Mouse (Mus musculus): ENCODE measurements around the gene Lrpprc. TPM values are rescaled to one million over a fixed set of nuclear protein-coding genes. Genes with fewer than 3 reads are reported as not detected.

Gene Lrpprc
- polyA plus RNA-seq, 1 experiment from 2014 or later: 51.4 TPM

- no peak for ATAC-seq (ENCODE audit: insufficient number of reproducible peaks, insufficient read depth, low FRiP score, low read depth)
- 87% methylated on average over 3 of the region's 3 CpGs for WGBS
- no peak overlapping the region for H3K9ac ChIP-seq (replicated peaks; ENCODE audit: low read depth, low read length)
- peaks cover 5% of the 10 kb centered on the region; the same call in 1 of the 2 replicates for H3K4me1 ChIP-seq (ENCODE audit: control insufficient read depth, insufficient read depth, low read length)
- H3K27ac ChIP-seq (ENCODE audit: low read length): no peak overlapping the region
- no peak overlapping the region for H3K4me3 ChIP-seq (ENCODE audit: low read depth, low read length)
- H3K4me2 ChIP-seq (replicated peaks; ENCODE audit: low read depth, low read length): no peak overlapping the region
- no peaks in the 10 kb centered on the region for H3K9me3 ChIP-seq (ENCODE audit: control insufficient read depth, low read depth, low read length)
- H3K36me3 ChIP-seq (ENCODE audit: control insufficient read depth, insufficient read depth, low read length): no peaks in the 10 kb centered on the region
- no peaks in the 10 kb centered on the region for H3K27me3 ChIP-seq (ENCODE audit: control insufficient read depth, insufficient read depth, low read length)
Observed at GRCm38 (mm10) chr17:84667848-84668247, 122.7 kb downstream of the Lrpprc start.

GRCm38 (mm10) chr17:84665691-84666090 is 124.9 kb downstream of the Lrpprc start:
- no peaks in the 10 kb centered on the region for H3K27me3 ChIP-seq (ENCODE audit: control insufficient read depth, insufficient read depth, low read length)
- 28% methylated on average over 9 of the region's 9 CpGs for WGBS
- no peak overlapping the region for H3K4me3 ChIP-seq (ENCODE audit: low read depth, low read length)
- no peak for ATAC-seq (ENCODE audit: insufficient number of reproducible peaks, insufficient read depth, low FRiP score, low read depth)
- peaks cover 5% of the 10 kb centered on the region; the same call in 1 of the 2 replicates for H3K4me1 ChIP-seq (ENCODE audit: control insufficient read depth, insufficient read depth, low read length)
- H3K4me2 ChIP-seq (replicated peaks; ENCODE audit: low read depth, low read length): no peak overlapping the region
- no peak overlapping the region for H3K27ac ChIP-seq (ENCODE audit: low read length)
- H3K9ac ChIP-seq (replicated peaks; ENCODE audit: low read depth, low read length): no peak overlapping the region
- H3K9me3 ChIP-seq (ENCODE audit: control insufficient read depth, low read depth, low read length): no peaks in the 10 kb centered on the region
- no peaks in the 10 kb centered on the region for H3K36me3 ChIP-seq (ENCODE audit: control insufficient read depth, insufficient read depth, low read length)

- Histone ChIP-seq H3K9ac (replicated peaks; ENCODE audit: low read depth, low read length) (no peak overlapping the region), H3K27ac (ENCODE audit: low read length) (no peak overlapping the region), H3K36me3 (ENCODE audit: control insufficient read depth, insufficient read depth, low read length) (no peaks in the 10 kb centered on the region), H3K4me3 (ENCODE audit: low read depth, low read length) (no peak overlapping the region), H3K4me2 (replicated peaks; ENCODE audit: low read depth, low read length) (no peak overlapping the region), H3K9me3 (ENCODE audit: control insufficient read depth, low read depth, low read length) (no peaks in the 10 kb centered on the region), H3K27me3 (ENCODE audit: control insufficient read depth, insufficient read depth, low read length) (no peaks in the 10 kb centered on the region), H3K4me1 (ENCODE audit: control insufficient read depth, insufficient read depth, low read length) (peaks cover 5% of the 10 kb centered on the region; the same call in 1 of the 2 replicates)
- ATAC-seq (ENCODE audit: insufficient number of reproducible peaks, insufficient read depth, low FRiP score, low read depth): no peak
- 32% methylated on average over 10 of the region's 10 CpGs for WGBS
Observed at GRCm38 (mm10) chr17:84665053-84665452, 125.5 kb downstream of the Lrpprc start.

- no peak for ATAC-seq (ENCODE audit: insufficient number of reproducible peaks, insufficient read depth, low FRiP score, low read depth)
- Histone ChIP-seq H3K36me3 (ENCODE audit: control insufficient read depth, insufficient read depth, low read length) (no peaks in the 10 kb centered on the region), H3K9ac (replicated peaks; ENCODE audit: low read depth, low read length) (no peak overlapping the region), H3K27ac (ENCODE audit: low read length) (no peak overlapping the region), H3K9me3 (ENCODE audit: control insufficient read depth, low read depth, low read length) (no peaks in the 10 kb centered on the region), H3K27me3 (ENCODE audit: control insufficient read depth, insufficient read depth, low read length) (no peaks in the 10 kb centered on the region), H3K4me1 (ENCODE audit: control insufficient read depth, insufficient read depth, low read length) (peaks cover 8% of the 10 kb centered on the region; the same call in 1 of the 2 replicates), H3K4me2 (replicated peaks; ENCODE audit: low read depth, low read length) (no peak overlapping the region), H3K4me3 (ENCODE audit: low read depth, low read length) (no peak overlapping the region)
- 64% methylated on average over 8 of the region's 8 CpGs for WGBS
Observed at GRCm38 (mm10) chr17:84658951-84659350, 131.6 kb downstream of the Lrpprc start.

- ATAC-seq (ENCODE audit: insufficient number of reproducible peaks, insufficient read depth, low FRiP score, low read depth): no peak
- Histone ChIP-seq H3K4me3 (ENCODE audit: low read depth, low read length) (no peak overlapping the region), H3K36me3 (ENCODE audit: control insufficient read depth, insufficient read depth, low read length) (no peaks in the 10 kb centered on the region), H3K27me3 (ENCODE audit: control insufficient read depth, insufficient read depth, low read length) (no peaks in the 10 kb centered on the region), H3K27ac (ENCODE audit: low read length) (no peak overlapping the region), H3K9me3 (ENCODE audit: control insufficient read depth, low read depth, low read length) (no peaks in the 10 kb centered on the region), H3K9ac (replicated peaks; ENCODE audit: low read depth, low read length) (no peak overlapping the region), H3K4me2 (replicated peaks; ENCODE audit: low read depth, low read length) (no peak overlapping the region), H3K4me1 (ENCODE audit: control insufficient read depth, insufficient read depth, low read length) (peaks cover 8% of the 10 kb centered on the region; the same call in 1 of the 2 replicates)
- WGBS: 31% methylated on average over 5 of the region's 5 CpGs
Observed at GRCm38 (mm10) chr17:84658195-84658594, 132.4 kb downstream of the Lrpprc start.

- Histone ChIP-seq H3K27me3 (ENCODE audit: control insufficient read depth, insufficient read depth, low read length) (no peaks in the 10 kb centered on the region), H3K27ac (ENCODE audit: low read length) (no peak overlapping the region), H3K36me3 (ENCODE audit: control insufficient read depth, insufficient read depth, low read length) (no peaks in the 10 kb centered on the region), H3K9me3 (ENCODE audit: control insufficient read depth, low read depth, low read length) (no peaks in the 10 kb centered on the region), H3K4me2 (replicated peaks; ENCODE audit: low read depth, low read length) (no peak overlapping the region), H3K4me3 (ENCODE audit: low read depth, low read length) (no peak overlapping the region), H3K9ac (replicated peaks; ENCODE audit: low read depth, low read length) (no peak overlapping the region), H3K4me1 (ENCODE audit: control insufficient read depth, insufficient read depth, low read length) (peaks cover 8% of the 10 kb centered on the region; the same call in 1 of the 2 replicates)
- no peak; the same call in 1 of the 2 replicates for ATAC-seq (ENCODE audit: insufficient number of reproducible peaks, insufficient read depth, low FRiP score, low read depth)
- WGBS: 42% methylated on average over 7 of the region's 7 CpGs
Observed at GRCm38 (mm10) chr17:84657782-84658181, 132.8 kb downstream of the Lrpprc start.

GRCm38 (mm10) chr17:84657422-84657732 is 133.2 kb downstream of the Lrpprc start:
- Histone ChIP-seq H3K4me3 (ENCODE audit: low read depth, low read length) (no peak overlapping the region), H3K4me2 (replicated peaks; ENCODE audit: low read depth, low read length) (no peak overlapping the region), H3K4me1 (ENCODE audit: control insufficient read depth, insufficient read depth, low read length) (peaks cover 8% of the 10 kb centered on the region; the same call in 1 of the 2 replicates), H3K9me3 (ENCODE audit: control insufficient read depth, low read depth, low read length) (no peaks in the 10 kb centered on the region), H3K27ac (ENCODE audit: low read length) (no peak overlapping the region), H3K9ac (replicated peaks; ENCODE audit: low read depth, low read length) (no peak overlapping the region), H3K36me3 (ENCODE audit: control insufficient read depth, insufficient read depth, low read length) (no peaks in the 10 kb centered on the region; the same call in 1 of the 2 replicates), H3K27me3 (ENCODE audit: control insufficient read depth, insufficient read depth, low read length) (no peaks in the 10 kb centered on the region)
- WGBS: 42% methylated on average over 3 of the region's 3 CpGs
- no peak for ATAC-seq (ENCODE audit: insufficient number of reproducible peaks, insufficient read depth, low FRiP score, low read depth)

- 42% methylated on average over 19 of the region's 19 CpGs for WGBS
- H3K9me3 ChIP-seq (ENCODE audit: control insufficient read depth, low read depth, low read length): no peaks in the 10 kb centered on the region
- H3K27me3 ChIP-seq (ENCODE audit: control insufficient read depth, insufficient read depth, low read length): no peaks in the 10 kb centered on the region
- H3K4me2 ChIP-seq (replicated peaks; ENCODE audit: low read depth, low read length): no peak overlapping the region
- H3K36me3 ChIP-seq (ENCODE audit: control insufficient read depth, insufficient read depth, low read length): no peaks in the 10 kb centered on the region; the same call in 1 of the 2 replicates
- no peak overlapping the region for H3K4me3 ChIP-seq (ENCODE audit: low read depth, low read length)
- H3K27ac ChIP-seq (ENCODE audit: low read length): no peak overlapping the region
- peaks cover 8% of the 10 kb centered on the region; the same call in 1 of the 2 replicates for H3K4me1 ChIP-seq (ENCODE audit: control insufficient read depth, insufficient read depth, low read length)
- ATAC-seq (ENCODE audit: insufficient number of reproducible peaks, insufficient read depth, low FRiP score, low read depth): no peak
- no peak overlapping the region for H3K9ac ChIP-seq (replicated peaks; ENCODE audit: low read depth, low read length)
Observed at GRCm38 (mm10) chr17:84656653-84657421, 133.8 kb downstream of the Lrpprc start.
